Mouse (Mus musculus) lung, embryonic 14.5 days (tissue): ENCODE results near the gene Foxg1. TPM values are rescaled to one million over a fixed set of nuclear protein-coding genes. Genes with fewer than 3 reads are reported as not detected.
A peak's percentile ranks its signal among the peaks of the same experiment; 100 is the strongest.

Experiments
- ATAC-seq: fragments of 200-750 bp; cut with Nextera tagmentation; 2 replicates; pipeline ENCODE4 v1.8.0; 2017; ENCODE audit warnings: mild to moderate bottlenecking, moderate TSS enrichment, moderate library complexity; ENCODE audit not compliant: insufficient read depth
- DNase-seq: peaks from one replicate; pipeline ENCODE4 v3.0.0-alpha.2; 2015
- H3K27ac ChIP-seq: fragments of 300-500 bp; sonication (generic); 2 replicates; pipeline ENCODE4 v1.5.1; 2014; ENCODE audit warnings: low read depth, mild to moderate bottlenecking, moderate library complexity
- H3K27me3 ChIP-seq: fragments of 300-500 bp; sonication (generic); 2 replicates; pipeline ENCODE4 v1.6.1; 2014; ENCODE audit warnings: low read length, control low read depth; ENCODE audit not compliant: insufficient read depth
- H3K36me3 ChIP-seq: fragments of 300-500 bp; sonication (generic); 2 replicates; pipeline ENCODE4 v1.6.1; 2014; ENCODE audit warnings: control low read depth; ENCODE audit not compliant: insufficient read depth
- H3K4me1 ChIP-seq: fragments of 300-500 bp; sonication (generic); 2 replicates; pipeline ENCODE4 v1.6.1; 2014; ENCODE audit warnings: antibody characterized with exemption, control low read depth; ENCODE audit not compliant: insufficient read depth
- H3K4me2 ChIP-seq: fragments of 300-500 bp; sonication (generic); 2 replicates; pipeline ENCODE4 v1.6.1; 2014; ENCODE audit warnings: mild to moderate bottlenecking
- H3K4me3 ChIP-seq: fragments of 300-500 bp; sonication (generic); 2 replicates; pipeline ENCODE4 v1.5.1; 2014; ENCODE audit warnings: low read depth, low read length
- H3K9ac ChIP-seq: fragments of 300-500 bp; sonication (generic); 2 replicates; pipeline ENCODE4 v1.6.1; 2014
- H3K9me3 ChIP-seq: fragments of 300-500 bp; sonication (generic); 2 replicates; pipeline ENCODE4 v1.6.1; 2016; ENCODE audit warnings: low read depth, low read length, control low read depth
- CTCF ChIP-seq: IDR thresholded peaks from 2 replicates; pipeline ENCODE4 v1.5.1; 2016; ENCODE audit warnings: antibody characterized with exemption, low read depth
- WGBS: fragments of 180-500 bp; shearing (Covaris S2); extraction: QIAGEN DNeasy Blood & Tissue Kit; methylation state at CpG from one replicate; pipeline ENCODE4 v1.1.7; 2014; 5-methylcytosine and 5-hydroxymethylcytosine counted together
- polyA plus RNA-seq: library from polyadenylated mRNA; unstranded; fragments of >200 nt; fragmentation: Nextera tagmentation; extraction: Ambion mirVana; gene quantifications from 2 replicates; pipeline ENCODE4 v1.2.1, GENCODE M21; 2014

Foxg1 gene
- polyA plus RNA-seq, 1 experiment from 2014 or later: 0.09 TPM

DNA sequence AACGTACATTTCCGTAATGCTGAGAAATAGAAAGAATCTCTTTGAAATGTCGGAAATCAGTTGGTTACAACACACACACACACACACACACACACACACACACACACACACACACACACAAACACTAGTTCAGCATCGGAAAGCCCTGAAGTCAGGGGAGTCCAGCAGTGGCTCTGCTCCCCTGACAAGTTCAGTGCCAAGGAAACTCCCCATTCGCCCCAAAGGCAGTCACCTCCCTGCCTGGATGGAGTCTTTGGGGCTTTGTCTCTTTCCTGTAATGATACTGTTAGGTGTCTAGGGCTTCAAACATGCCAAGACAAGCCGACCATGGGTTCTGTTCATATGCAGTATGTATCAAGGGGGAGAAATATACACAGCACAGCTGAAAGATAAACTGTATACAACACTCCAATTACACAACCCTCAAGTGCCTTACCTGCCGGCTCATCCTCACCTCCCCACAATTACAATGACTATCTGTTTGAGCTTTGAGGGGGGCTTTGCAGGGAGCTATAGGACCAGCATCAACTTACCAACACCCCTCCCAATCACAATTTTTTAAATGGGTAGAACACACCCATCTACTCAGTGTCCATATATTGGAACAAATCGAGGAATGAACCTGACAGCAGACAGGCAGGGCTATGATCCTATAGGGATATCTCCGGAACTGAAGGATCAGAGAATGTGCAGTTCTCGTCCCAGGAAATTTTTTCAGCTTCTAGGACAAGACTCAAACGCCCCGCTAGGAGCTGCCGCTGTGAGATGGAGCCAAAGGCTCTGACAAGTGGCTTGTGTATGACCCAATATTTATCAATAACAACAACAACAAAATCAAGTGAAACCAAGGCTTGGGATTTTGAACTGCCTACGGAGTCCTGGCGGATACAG, 6.8 kb upstream of the Foxg1 start:
- H3K36me3 ChIP-seq: no peaks in the 10 kb centered on the region
- no peaks in the 10 kb centered on the region for H3K4me1 ChIP-seq
- no peak overlapping the region for H3K4me2 ChIP-seq
- DNase-seq (no peak), ATAC-seq (no peak)
- H3K9ac ChIP-seq: no peak overlapping the region
- WGBS: 5% methylated on average over 15 of the region's 15 CpGs
- H3K4me3 ChIP-seq: no peak overlapping the region
- peaks cover 94% of the 10 kb centered on the region for H3K27me3 ChIP-seq
- H3K27ac ChIP-seq: no peak overlapping the region
- no peak for TF ChIP-seq CTCF
- no peaks in the 10 kb centered on the region for H3K9me3 ChIP-seq

- Histone ChIP-seq H3K9me3 (no peaks in the 10 kb centered on the region), H3K4me3 (no peak overlapping the region), H3K4me1 (no peaks in the 10 kb centered on the region), H3K9ac (no peak overlapping the region), H3K4me2 (no peak overlapping the region), H3K27me3 (peaks cover 95% of the 10 kb centered on the region), H3K36me3 (no peaks in the 10 kb centered on the region), H3K27ac (no peak overlapping the region)
- ATAC-seq (no peak), DNase-seq (peak; percentile 3)
- no peak for TF ChIP-seq CTCF
- WGBS: 5% methylated on average over 19 of the region's 19 CpGs
Measured at GRCm38 (mm10) chr12:49376318-49376992, 6.0 kb upstream of the Foxg1 start.

DNA sequence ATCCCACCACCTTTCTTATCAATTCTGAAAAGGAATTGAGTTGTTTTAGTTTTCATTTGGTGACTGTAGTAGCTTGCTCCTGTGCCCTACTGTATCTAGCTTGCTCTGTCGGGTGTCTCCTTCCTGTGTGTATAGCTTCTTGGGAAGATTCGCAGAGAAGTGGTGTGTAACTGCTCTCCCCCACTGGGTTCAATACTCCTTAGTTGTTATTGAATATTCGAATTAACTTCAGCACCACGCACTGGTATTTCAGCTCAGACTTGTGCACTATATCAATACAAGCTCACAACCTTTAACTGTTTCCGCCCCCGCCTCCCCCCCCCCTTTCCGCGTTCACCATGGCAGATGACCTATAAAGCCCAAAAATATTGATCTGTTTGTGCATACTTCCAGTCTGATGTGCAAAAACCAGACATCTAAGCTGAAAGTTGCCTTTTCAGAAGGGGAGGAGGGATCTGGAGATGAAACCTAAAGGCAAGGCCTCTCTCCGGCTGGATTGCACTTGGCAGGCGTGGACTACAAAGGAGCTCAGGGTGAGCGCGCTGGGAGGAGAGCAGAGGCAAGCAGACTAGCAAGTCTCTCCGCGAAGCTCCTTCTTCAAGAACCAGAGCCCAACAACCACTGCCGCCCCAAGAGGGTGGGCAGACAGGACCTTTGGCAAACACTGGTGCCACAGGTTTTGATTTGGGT, 5.0 kb upstream of the Foxg1 start:
- Histone ChIP-seq H3K36me3 (no peaks in the 10 kb centered on the region), H3K4me3 (no peak overlapping the region), H3K4me2 (no peak overlapping the region), H3K4me1 (no peaks in the 10 kb centered on the region), H3K27me3 (peaks cover 99% of the 10 kb centered on the region), H3K9me3 (no peaks in the 10 kb centered on the region), H3K27ac (no peak overlapping the region), H3K9ac (no peak overlapping the region)
- 2% methylated on average over 15 of the region's 15 CpGs for WGBS
- peak; percentile 11 for DNase-seq
- TF ChIP-seq CTCF: no peak
- no peak for ATAC-seq

DNA sequence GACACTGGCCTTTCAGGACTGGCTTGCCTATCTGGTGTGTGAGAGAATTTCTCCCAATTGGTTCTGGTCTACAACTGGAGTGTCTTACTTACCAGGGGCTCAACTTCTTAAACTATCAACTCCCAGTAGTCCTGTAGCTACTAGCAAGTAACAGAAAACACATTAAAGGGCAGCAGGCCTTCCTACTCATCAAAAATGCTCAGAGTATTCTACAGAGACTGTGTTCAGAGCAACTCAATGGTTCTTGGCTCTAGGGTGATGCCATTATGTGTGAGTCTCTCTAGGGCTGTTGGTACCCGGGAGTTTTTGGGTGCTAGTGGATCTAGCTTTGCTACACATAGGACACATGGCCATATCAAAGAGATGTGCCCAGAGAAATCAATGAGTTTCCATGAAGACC, 3.5 kb upstream of the Foxg1 start:
- TF ChIP-seq CTCF: no peak
- H3K4me3 ChIP-seq: no peak overlapping the region
- WGBS: 7% methylated on average over 1 of the region's 1 CpGs
- no peak for ATAC-seq
- H3K27ac ChIP-seq: no peak overlapping the region
- peaks cover 4% of the 10 kb centered on the region; the same call in 1 of the 2 replicates for H3K4me1 ChIP-seq
- peaks cover 99% of the 10 kb centered on the region for H3K27me3 ChIP-seq
- no peaks in the 10 kb centered on the region for H3K36me3 ChIP-seq
- no peaks in the 10 kb centered on the region for H3K9me3 ChIP-seq
- H3K9ac ChIP-seq: no peak overlapping the region
- DNase-seq: no peak
- no peak overlapping the region for H3K4me2 ChIP-seq

- Histone ChIP-seq H3K27ac (no peak overlapping the region), H3K4me3 (no peak overlapping the region), H3K9ac (no peak overlapping the region), H3K36me3 (no peaks in the 10 kb centered on the region), H3K9me3 (no peaks in the 10 kb centered on the region), H3K27me3 (peaks cover 99% of the 10 kb centered on the region), H3K4me1 (peaks cover 4% of the 10 kb centered on the region; the same call in 1 of the 2 replicates), H3K4me2 (no peak overlapping the region)
- no peak for ATAC-seq
- 8% methylated on average over 11 of the region's 11 CpGs for WGBS
- no peak for DNase-seq
- TF ChIP-seq CTCF: no peak
Measured at GRCm38 (mm10) chr12:49379446-49379845, 3.0 kb upstream of the Foxg1 start.

DNA sequence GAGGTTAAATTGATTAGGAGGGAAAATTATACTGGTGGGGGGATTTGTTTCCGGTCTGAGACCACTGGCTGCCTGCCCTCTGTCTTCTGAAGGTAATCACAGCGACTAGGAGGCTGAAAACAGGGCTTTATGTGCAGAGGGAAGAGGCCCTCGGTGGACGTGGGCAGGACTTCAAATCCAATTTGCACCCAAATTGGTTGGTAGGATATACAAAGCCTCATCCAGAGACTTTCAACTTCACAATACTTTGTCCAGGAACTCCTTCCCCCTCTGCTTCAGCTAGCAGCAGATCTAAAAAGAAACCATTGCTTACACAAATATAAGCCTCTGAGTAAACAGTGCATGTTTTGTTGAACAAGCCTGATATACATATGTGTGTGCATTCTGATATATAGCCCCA, 2.0 kb upstream of the Foxg1 start:
- Histone ChIP-seq H3K27ac (no peak overlapping the region), H3K9me3 (no peaks in the 10 kb centered on the region), H3K9ac (no peak overlapping the region), H3K36me3 (no peaks in the 10 kb centered on the region), H3K4me3 (no peak overlapping the region), H3K27me3 (peaks cover 99% of the 10 kb centered on the region), H3K4me1 (peaks cover 4% of the 10 kb centered on the region; the same call in 1 of the 2 replicates), H3K4me2 (no peak overlapping the region)
- DNase-seq (no peak), ATAC-seq (no peak)
- 4% methylated on average over 4 of the region's 4 CpGs for WGBS
- no peak for TF ChIP-seq CTCF
